Mouse (Mus musculus): ENCODE data around the gene Dlg2. TPM values are rescaled to one million over a fixed set of nuclear protein-coding genes. Genes with fewer than 3 reads are reported as not detected.
A peak's percentile ranks its signal among the peaks of the same experiment; 100 is the strongest.

The Dlg2 gene
- polyA plus RNA-seq, 1 experiment from 2014 or later = 4.3 TPM

GRCm38 (mm10) chr7:91896935-91897334 lies 1420.5 kb downstream of the Dlg2 start:
- no peaks in the 10 kb centered on the region for H3K36me3 ChIP-seq (ENCODE audit: control insufficient read depth, insufficient read depth, low read length)
- no peak overlapping the region for H3K4me2 ChIP-seq (ENCODE audit: low read depth, low read length)
- no peak overlapping the region for H3K27ac ChIP-seq (ENCODE audit: low read length)
- no peaks in the 10 kb centered on the region for H3K9me3 ChIP-seq (replicated peaks; ENCODE audit: control insufficient read depth, low read length)
- no peak overlapping the region for H3K9ac ChIP-seq (ENCODE audit: low read length)
- 21% methylated on average over 2 of the region's 2 CpGs for WGBS
- ATAC-seq (ENCODE audit: insufficient read depth, low FRiP score) = no peak
- no peak overlapping the region for H3K4me3 ChIP-seq (replicated peaks; ENCODE audit: low read length)
- no peaks in the 10 kb centered on the region for H3K4me1 ChIP-seq (ENCODE audit: control insufficient read depth, insufficient read depth, low read length)
- H3K27me3 ChIP-seq (ENCODE audit: control insufficient read depth, insufficient read depth, low read length) = no peaks in the 10 kb centered on the region

GRCm38 (mm10) chr7:91897509-91897908 lies 1421.0 kb downstream of the Dlg2 start:
- no peak for ATAC-seq (ENCODE audit: insufficient read depth, low FRiP score)
- H3K9ac ChIP-seq (ENCODE audit: low read length) = no peak overlapping the region
- WGBS = 68% methylated on average over 2 of the region's 2 CpGs
- H3K4me2 ChIP-seq (ENCODE audit: low read depth, low read length) = no peak overlapping the region
- no peak overlapping the region for H3K27ac ChIP-seq (ENCODE audit: low read length)
- H3K4me3 ChIP-seq (replicated peaks; ENCODE audit: low read length) = no peak overlapping the region
- no peaks in the 10 kb centered on the region for H3K27me3 ChIP-seq (ENCODE audit: control insufficient read depth, insufficient read depth, low read length)
- H3K4me1 ChIP-seq (ENCODE audit: control insufficient read depth, insufficient read depth, low read length) = no peaks in the 10 kb centered on the region
- no peaks in the 10 kb centered on the region for H3K36me3 ChIP-seq (ENCODE audit: control insufficient read depth, insufficient read depth, low read length)
- no peaks in the 10 kb centered on the region for H3K9me3 ChIP-seq (replicated peaks; ENCODE audit: control insufficient read depth, low read length)

GRCm38 (mm10) chr7:91902503-91902902 lies 1426.0 kb downstream of the Dlg2 start:
- H3K36me3 ChIP-seq (ENCODE audit: control insufficient read depth, insufficient read depth, low read length) = no peaks in the 10 kb centered on the region
- 43% methylated on average over 2 of the region's 2 CpGs for WGBS

GRCm38 (mm10) chr7:91916809-91917208 lies 1440.3 kb downstream of the Dlg2 start:
- H3K4me2 ChIP-seq (ENCODE audit: low read depth, low read length) = no peak overlapping the region
- no peaks in the 10 kb centered on the region for H3K36me3 ChIP-seq (ENCODE audit: control insufficient read depth, insufficient read depth, low read length)
- no peak overlapping the region for H3K9ac ChIP-seq (ENCODE audit: low read length)
- WGBS = 74% methylated on average over 3 of the region's 3 CpGs
- no peaks in the 10 kb centered on the region for H3K9me3 ChIP-seq (replicated peaks; ENCODE audit: control insufficient read depth, low read length)
- no peaks in the 10 kb centered on the region for H3K4me1 ChIP-seq (ENCODE audit: control insufficient read depth, insufficient read depth, low read length)
- H3K27me3 ChIP-seq (ENCODE audit: control insufficient read depth, insufficient read depth, low read length) = no peaks in the 10 kb centered on the region
- no peak for ATAC-seq (ENCODE audit: insufficient read depth, low FRiP score)
- no peak overlapping the region for H3K27ac ChIP-seq (ENCODE audit: low read length)
- no peak overlapping the region for H3K4me3 ChIP-seq (replicated peaks; ENCODE audit: low read length)

More at GRCm38 (mm10) chr7:91902503-91902902, 1426.0 kb downstream of the Dlg2 start:
- no peaks in the 10 kb centered on the region for H3K27me3 ChIP-seq (ENCODE audit: control insufficient read depth, insufficient read depth, low read length)
- H3K9ac ChIP-seq (ENCODE audit: low read length) = no peak overlapping the region
- no peaks in the 10 kb centered on the region for H3K4me1 ChIP-seq (ENCODE audit: control insufficient read depth, insufficient read depth, low read length)
- no peak overlapping the region for H3K4me2 ChIP-seq (ENCODE audit: low read depth, low read length)
- no peak overlapping the region for H3K27ac ChIP-seq (ENCODE audit: low read length)
- peak; percentile 44; the same call in 1 of the 2 replicates for ATAC-seq (ENCODE audit: insufficient read depth, low FRiP score)
- no peaks in the 10 kb centered on the region for H3K9me3 ChIP-seq (replicated peaks; ENCODE audit: control insufficient read depth, low read length)
- no peak overlapping the region for H3K4me3 ChIP-seq (replicated peaks; ENCODE audit: low read length)

- ATAC-seq (ENCODE audit: insufficient read depth, low FRiP score) = no peak
- Histone ChIP-seq H3K4me3 (replicated peaks; ENCODE audit: low read length) (no peak overlapping the region), H3K27me3 (ENCODE audit: control insufficient read depth, insufficient read depth, low read length) (no peaks in the 10 kb centered on the region), H3K9ac (ENCODE audit: low read length) (no peak overlapping the region), H3K27ac (ENCODE audit: low read length) (no peak overlapping the region), H3K4me1 (ENCODE audit: control insufficient read depth, insufficient read depth, low read length) (no peaks in the 10 kb centered on the region), H3K36me3 (ENCODE audit: control insufficient read depth, insufficient read depth, low read length) (no peaks in the 10 kb centered on the region), H3K9me3 (replicated peaks; ENCODE audit: control insufficient read depth, low read length) (no peaks in the 10 kb centered on the region), H3K4me2 (ENCODE audit: low read depth, low read length) (no peak overlapping the region)
- 78% methylated on average over 3 of the region's 3 CpGs for WGBS
These were observed 1442.6 kb downstream of the Dlg2 start for GRCm38 (mm10) chr7:91919099-91919498.

- no peaks in the 10 kb centered on the region for H3K27me3 ChIP-seq (ENCODE audit: control insufficient read depth, insufficient read depth, low read length)
- H3K9ac ChIP-seq (ENCODE audit: low read length) = no peak overlapping the region
- H3K4me3 ChIP-seq (replicated peaks; ENCODE audit: low read length) = no peak overlapping the region
- no peak overlapping the region for H3K4me2 ChIP-seq (ENCODE audit: low read depth, low read length)
- WGBS = 73% methylated on average over 3 of the region's 3 CpGs
- no peak for ATAC-seq (ENCODE audit: insufficient read depth, low FRiP score)
- H3K4me1 ChIP-seq (ENCODE audit: control insufficient read depth, insufficient read depth, low read length) = no peaks in the 10 kb centered on the region
- no peaks in the 10 kb centered on the region for H3K9me3 ChIP-seq (replicated peaks; ENCODE audit: control insufficient read depth, low read length)
- no peaks in the 10 kb centered on the region for H3K36me3 ChIP-seq (ENCODE audit: control insufficient read depth, insufficient read depth, low read length)
- H3K27ac ChIP-seq (ENCODE audit: low read length) = no peak overlapping the region
These were observed 1443.3 kb downstream of the Dlg2 start for GRCm38 (mm10) chr7:91919738-91920137.

GRCm38 (mm10) chr7:91934881-91935597 lies 1458.6 kb downstream of the Dlg2 start:
- Histone ChIP-seq H3K27ac (ENCODE audit: low read length) (no peak overlapping the region), H3K36me3 (ENCODE audit: control insufficient read depth, insufficient read depth, low read length) (no peaks in the 10 kb centered on the region), H3K9me3 (replicated peaks; ENCODE audit: control insufficient read depth, low read length) (no peaks in the 10 kb centered on the region), H3K9ac (ENCODE audit: low read length) (no peak overlapping the region), H3K4me1 (ENCODE audit: control insufficient read depth, insufficient read depth, low read length) (no peaks in the 10 kb centered on the region), H3K27me3 (ENCODE audit: control insufficient read depth, insufficient read depth, low read length) (no peaks in the 10 kb centered on the region), H3K4me3 (replicated peaks; ENCODE audit: low read length) (no peak overlapping the region), H3K4me2 (ENCODE audit: low read depth, low read length) (no peak overlapping the region)
- ATAC-seq (ENCODE audit: insufficient read depth, low FRiP score) = no peak
- WGBS = 49% methylated on average over 12 of the region's 12 CpGs

GRCm38 (mm10) chr7:91936193-91936592 lies 1459.7 kb downstream of the Dlg2 start:
- Histone ChIP-seq H3K9me3 (replicated peaks; ENCODE audit: control insufficient read depth, low read length) (no peaks in the 10 kb centered on the region), H3K36me3 (ENCODE audit: control insufficient read depth, insufficient read depth, low read length) (no peaks in the 10 kb centered on the region), H3K27me3 (ENCODE audit: control insufficient read depth, insufficient read depth, low read length) (no peaks in the 10 kb centered on the region), H3K27ac (ENCODE audit: low read length) (no peak overlapping the region), H3K9ac (ENCODE audit: low read length) (no peak overlapping the region), H3K4me3 (replicated peaks; ENCODE audit: low read length) (no peak overlapping the region), H3K4me2 (ENCODE audit: low read depth, low read length) (no peak overlapping the region), H3K4me1 (ENCODE audit: control insufficient read depth, insufficient read depth, low read length) (no peaks in the 10 kb centered on the region)
- no peak for ATAC-seq (ENCODE audit: insufficient read depth, low FRiP score)
- whole genome bisulfite sequencing = 47% methylated on average over 2 of the region's 2 CpGs

- H3K9ac ChIP-seq (ENCODE audit: low read length) = no peak overlapping the region
- H3K4me1 ChIP-seq (ENCODE audit: control insufficient read depth, insufficient read depth, low read length) = no peaks in the 10 kb centered on the region
- no peak overlapping the region for H3K27ac ChIP-seq (ENCODE audit: low read length)
- no peak overlapping the region for H3K4me3 ChIP-seq (replicated peaks; ENCODE audit: low read length)
- H3K27me3 ChIP-seq (ENCODE audit: control insufficient read depth, insufficient read depth, low read length) = no peaks in the 10 kb centered on the region
- 64% methylated on average over 1 of the region's 1 CpGs for WGBS
- no peaks in the 10 kb centered on the region for H3K36me3 ChIP-seq (ENCODE audit: control insufficient read depth, insufficient read depth, low read length)
- H3K9me3 ChIP-seq (replicated peaks; ENCODE audit: control insufficient read depth, low read length) = no peaks in the 10 kb centered on the region
- no peak overlapping the region for H3K4me2 ChIP-seq (ENCODE audit: low read depth, low read length)
- ATAC-seq (ENCODE audit: insufficient read depth, low FRiP score) = no peak
These were observed 1466.8 kb downstream of the Dlg2 start for GRCm38 (mm10) chr7:91943224-91943623.
